Mouse (Mus musculus): Measurements from ENCODE around the gene Sec1. TPM values are rescaled to one million over a fixed set of nuclear protein-coding genes. Genes with fewer than 3 reads are reported as not detected.
"Not testable (repeated sequence)": the region's sequence is repeated elsewhere in the genome, so short reads cannot be mapped to it uniquely, and the experiment has no call there.

Gene Sec1
- total RNA-seq, 4 experiments from 2014 or later: 0.63 to 1.1 (median 0.87) TPM

GRCm38 (mm10) chr7:45679966-45680621 lies 14.1 kb downstream of the Sec1 start:
- no peak for DNase-seq (ENCODE audit: low spot score in 2 of 2)

DNA sequence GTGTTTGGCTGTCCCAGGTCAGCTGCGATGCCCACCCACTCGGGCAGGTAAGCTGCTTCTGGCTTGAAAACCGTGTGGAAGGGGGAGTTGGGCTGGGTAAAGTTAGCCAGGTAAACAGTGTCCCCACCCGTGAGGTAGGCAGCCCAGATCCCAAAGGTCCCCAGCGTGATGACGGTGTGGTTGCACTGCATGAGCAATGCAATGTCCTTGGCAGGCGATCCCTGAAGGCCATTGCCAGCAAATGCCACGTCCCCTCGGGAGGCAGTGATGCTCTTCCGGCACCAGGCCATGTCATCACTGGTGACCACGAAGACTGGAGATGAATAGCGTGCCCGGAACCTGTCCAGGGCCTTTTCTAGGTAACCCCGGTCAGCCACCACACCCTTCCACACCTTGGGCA lies 15.7 kb downstream of the Sec1 start:
- DNase-seq (ENCODE audit: low spot score in 2 of 2): no peak

DNA sequence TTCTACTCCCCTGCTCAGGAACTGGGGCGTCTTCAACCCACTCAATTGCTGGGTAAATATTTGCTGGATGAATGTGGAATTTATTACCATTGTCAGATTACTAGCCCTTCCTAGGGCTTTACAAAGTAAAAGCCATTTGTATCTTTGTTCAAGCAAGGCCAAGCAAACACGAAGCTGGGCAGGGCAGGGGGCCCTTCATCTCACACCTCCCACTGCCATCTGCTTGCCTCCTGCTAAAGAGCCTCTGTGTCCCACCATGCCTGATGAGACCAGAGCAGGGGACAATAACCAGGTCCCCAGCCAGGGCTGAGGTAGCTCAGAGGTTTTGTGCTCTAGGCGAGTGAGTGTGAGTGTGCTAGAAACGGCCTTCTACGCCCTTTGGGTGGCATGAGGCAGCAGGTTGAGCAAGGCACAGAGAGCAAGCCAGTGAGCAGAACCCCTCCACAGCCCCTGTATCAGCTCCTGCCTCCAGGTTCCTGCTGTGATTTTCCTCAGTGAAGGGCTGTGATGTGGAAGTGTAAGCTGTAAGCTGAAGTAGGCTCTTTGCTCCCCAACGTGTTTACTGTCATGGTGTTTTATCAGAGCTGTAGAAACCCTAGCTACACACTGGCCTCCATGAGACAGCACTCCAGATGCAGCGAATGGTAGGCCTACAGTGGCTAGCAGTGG lies 16.4 kb downstream of the Sec1 start:
- no peak for DNase-seq (ENCODE audit: low spot score in 2 of 2)

GRCm38 (mm10) chr7:45668921-45669320 lies 25.3 kb downstream of the Sec1 start:
- no peak for DNase-seq (ENCODE audit: low spot score in 2 of 2)

GRCm38 (mm10) chr7:45667761-45668160 lies 26.4 kb downstream of the Sec1 start:
- no peak for DNase-seq (ENCODE audit: low spot score in 2 of 2)

DNA sequence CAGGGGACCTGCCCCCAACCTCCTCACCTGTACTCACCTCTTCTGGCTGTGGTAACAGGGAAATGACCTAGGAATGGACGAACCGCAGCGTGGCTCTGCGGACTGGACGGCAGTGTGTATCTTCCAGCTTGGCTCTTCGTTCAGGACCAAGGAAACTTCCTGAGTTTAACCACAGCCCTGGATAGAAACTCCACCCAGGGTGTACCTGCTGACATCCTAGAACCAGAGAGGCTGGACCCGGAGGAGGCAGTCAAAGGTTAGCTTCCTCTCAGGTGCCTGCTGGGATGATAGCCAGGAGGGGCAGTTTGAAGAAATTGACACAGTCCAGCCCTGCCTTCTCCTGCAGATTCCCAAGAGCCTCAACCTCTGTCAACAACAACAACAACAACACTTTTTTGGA lies 28.0 kb downstream of the Sec1 start, which contains the start of gene Fut2:
TSS of gene Fut2 (minus strand) at position 234 of the 400 bp plus-strand sequence.
- DNase-seq (ENCODE audit: low spot score in 2 of 2): no peak

- no peak for DNase-seq (ENCODE audit: low spot score in 2 of 2)
Measured at GRCm38 (mm10) chr7:45665303-45666138, 28.7 kb downstream of the Sec1 start.

DNA sequence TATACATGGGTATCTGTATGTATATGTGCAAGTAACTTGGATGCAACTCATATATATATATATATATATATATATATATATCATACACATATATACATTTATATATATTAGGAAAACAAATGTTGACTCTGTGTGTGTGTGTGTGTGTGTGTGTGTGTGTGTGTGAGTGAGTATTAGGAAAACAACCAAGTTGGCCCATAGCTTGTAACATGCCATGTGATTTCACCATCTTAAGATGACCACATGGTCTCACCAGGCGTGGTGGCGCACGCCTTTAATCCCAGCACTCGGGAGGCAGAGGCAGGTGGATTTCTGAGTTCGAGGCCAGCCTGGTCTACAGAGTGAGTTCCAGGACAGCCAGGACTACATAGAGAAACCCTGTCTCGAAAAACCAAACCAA lies 32.5 kb downstream of the Sec1 start:
- not testable (repeated sequence) for DNase-seq (ENCODE audit: low spot score in 2 of 2)

GRCm38 (mm10) chr7:45660746-45661478 lies 33.3 kb downstream of the Sec1 start:
- DNase-seq (ENCODE audit: low spot score in 2 of 2): no peak

DNA sequence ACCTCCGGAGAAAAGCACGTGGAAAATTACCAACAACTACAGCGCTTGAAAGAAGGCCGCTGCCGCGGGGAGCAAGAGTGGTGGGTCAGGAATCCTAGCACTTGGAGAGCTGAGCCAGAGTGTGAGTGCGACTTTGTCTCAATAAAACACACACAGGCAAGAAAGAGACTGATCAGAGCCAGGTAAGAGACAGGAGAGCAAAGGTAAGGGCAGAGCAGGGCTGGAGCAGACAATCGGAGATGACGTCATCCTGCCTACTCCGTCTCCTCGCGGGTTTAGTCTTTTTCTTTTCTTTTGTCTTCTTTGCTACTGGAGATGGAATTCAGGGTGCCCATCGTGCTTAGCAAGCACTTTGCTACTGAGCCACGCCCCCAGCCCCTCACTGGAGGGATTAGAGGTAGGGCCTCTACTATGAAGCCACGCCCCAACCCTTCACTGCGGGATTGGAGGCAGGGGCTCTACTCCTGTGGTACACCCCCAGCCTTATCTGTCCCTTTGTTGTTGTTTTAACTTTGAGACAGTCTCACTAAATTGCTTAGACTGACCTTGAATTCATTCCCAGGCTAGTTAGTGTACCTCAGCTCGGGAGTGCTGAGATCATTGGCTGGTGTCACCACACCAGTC lies 39.7 kb downstream of the Sec1 start:
- DNase-seq (ENCODE audit: low spot score in 2 of 2): no peak

DNA sequence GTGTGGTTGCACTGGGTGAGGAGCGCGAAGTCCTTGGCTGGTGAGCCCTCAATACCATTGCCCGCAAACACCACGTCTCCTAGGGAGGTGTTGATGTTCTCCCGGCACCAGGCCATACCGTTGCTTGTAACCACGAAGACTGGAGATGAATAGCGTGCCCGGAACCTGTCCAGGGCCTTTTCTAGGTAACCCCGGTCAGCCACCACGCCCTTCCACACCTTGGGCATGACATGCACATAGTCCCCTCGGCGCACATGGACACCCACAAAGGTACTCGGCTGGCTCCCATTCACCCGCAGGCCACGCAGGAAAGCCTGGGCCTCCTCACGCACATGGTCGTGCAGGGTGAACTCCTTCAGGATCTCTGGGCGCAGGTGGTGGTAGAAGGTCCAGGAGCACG lies 43.7 kb downstream of the Sec1 start:
- not testable (repeated sequence) for DNase-seq (ENCODE audit: low spot score in 2 of 2)

DNA sequence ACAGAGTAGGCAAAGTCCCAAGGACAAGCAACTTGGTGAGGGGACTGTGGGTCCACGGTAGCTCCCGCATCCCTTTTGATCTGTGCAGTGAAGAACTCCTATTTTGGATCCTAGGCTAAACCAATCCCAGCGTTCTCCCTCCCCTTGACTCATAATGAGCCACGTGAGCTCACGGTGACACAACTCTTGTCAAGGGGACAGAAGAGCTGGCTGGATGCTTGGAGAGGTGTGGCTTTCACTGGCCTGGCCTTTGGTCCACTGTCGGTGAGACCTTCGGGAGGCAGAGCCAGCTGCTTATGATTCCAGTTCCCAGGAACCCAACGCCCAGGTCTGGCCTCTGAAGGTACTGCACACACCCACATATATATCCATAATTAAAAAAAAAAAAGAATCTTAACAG lies 44.9 kb downstream of the Sec1 start:
- DNase-seq (ENCODE audit: low spot score in 2 of 2): no peak

DNA sequence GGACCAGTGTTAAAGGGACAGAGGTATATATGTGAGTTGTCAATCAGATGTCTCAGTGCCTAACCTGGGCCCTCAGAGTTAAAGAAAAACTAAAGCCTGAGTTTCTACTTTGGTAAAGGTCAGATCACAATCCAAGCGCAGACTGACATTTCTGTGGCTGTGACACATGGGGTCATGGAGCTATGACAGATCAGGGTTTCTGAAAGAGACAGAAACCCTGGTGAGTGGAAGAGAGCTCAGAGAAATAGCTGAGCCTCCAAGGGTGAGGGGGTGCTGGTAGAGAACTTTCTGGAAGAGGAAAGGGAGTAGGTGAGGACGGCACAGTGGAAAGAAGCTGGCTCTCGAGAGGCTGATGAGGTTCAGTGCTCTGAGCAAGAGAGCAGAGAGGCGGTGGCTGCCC lies 47.5 kb downstream of the Sec1 start:
- no peak for DNase-seq (ENCODE audit: low spot score in 2 of 2)

GRCm38 (mm10) chr7:45645591-45645971 lies 48.6 kb downstream of the Sec1 start:
- no peak for DNase-seq (ENCODE audit: low spot score in 2 of 2)

DNA sequence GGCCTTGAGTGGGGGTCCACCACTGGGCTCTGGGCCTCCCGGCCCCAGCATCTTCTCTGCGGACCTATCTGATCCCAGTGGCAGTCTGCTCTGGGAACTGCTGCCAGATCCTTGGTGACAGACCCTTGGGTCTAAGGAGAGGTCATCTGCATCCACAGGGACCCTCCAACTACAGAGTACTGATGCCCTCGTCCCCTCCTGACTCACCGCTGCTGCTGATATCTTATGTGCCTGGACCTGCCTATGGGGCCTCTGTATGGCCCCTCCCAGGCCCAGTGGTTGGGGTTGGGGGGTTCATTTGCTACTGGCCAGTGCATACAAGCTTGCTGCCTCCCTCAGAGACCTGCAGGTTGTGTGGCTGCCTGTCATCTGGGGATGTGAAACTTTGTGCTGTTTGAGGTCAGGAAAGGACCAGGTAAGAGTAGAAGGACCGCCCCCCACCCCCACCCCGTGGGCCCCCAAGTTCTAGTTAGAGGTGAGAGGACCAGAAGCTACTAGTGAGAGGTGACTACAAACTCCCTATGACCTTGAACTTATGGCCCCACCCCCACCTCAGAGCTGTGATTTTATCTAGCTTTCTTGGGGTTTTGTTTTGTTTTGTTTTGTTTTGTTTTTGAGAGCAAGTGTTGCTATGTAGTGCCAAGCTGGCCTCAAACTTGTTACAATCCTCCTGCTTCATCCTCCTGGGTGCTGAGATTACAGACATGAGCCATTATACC lies 49.2 kb downstream of the Sec1 start:
- DNase-seq (ENCODE audit: low spot score in 2 of 2): no peak

GRCm38 (mm10) chr7:45644183-45644582 lies 50.0 kb downstream of the Sec1 start:
- peak; percentile 58 to 81 for DNase-seq (ENCODE audit: low spot score in 2 of 2)

DNA sequence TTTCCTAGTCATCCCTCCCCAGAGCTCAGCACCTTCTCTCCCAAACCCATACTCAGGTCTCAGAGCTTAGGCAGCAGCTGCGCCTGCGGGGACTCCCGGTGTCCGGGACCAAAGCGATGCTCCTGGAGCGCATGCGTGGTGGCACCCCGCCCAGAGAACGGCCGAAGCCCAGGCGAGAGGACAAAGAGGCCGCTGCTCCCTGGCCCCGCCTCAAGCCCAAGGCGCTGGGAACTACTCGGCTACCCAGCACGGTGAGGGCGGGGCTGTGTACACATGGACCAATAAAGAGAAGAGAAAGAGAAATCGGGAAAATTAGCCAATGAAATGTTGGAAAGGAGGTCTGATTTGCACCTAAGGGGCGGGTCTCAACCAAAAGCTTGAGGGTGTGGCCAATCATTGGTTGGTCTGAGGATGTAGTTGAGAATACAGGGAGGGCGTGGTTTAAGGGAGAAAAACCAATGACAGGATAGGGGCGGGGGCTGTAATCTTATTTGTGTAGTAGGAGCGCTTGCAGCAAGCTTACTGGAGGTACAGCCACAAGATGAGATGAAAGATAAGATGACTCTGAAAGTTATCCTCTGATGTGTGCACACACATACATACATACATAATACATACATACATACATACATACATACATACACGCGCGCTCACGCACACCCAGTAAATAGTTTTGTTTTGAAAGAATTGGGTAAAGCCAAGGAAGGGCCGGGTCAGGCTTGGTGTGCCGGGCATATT lies 50.6 kb downstream of the Sec1 start:
- peak; percentile 85 to 96 for DNase-seq (ENCODE audit: low spot score in 2 of 2)

- no peak for DNase-seq (ENCODE audit: low spot score in 2 of 2)
Measured at GRCm38 (mm10) chr7:45642503-45643255, 51.5 kb downstream of the Sec1 start.

DNA sequence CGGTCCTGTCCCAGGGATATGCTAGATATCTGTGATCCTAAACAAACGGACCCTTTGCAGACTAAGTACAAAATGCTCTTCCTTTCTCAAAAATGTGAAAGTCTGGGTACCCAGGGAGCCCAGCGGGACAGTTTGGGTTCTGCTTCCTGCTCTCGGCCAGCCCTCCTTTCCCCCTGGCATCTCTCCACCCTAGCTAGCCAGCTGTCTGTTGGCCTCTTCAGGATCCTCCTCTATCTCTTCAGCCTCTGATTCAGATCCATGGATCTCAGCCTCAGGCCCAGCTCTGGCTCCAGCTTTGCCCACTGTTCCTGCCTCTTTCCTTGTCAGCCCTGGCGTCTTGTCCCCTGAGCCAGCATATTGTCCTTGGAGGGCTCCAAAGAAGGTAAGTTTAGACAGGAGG lies 52.1 kb downstream of the Sec1 start:
- DNase-seq (ENCODE audit: low spot score in 2 of 2): no peak

Data from left cerebral cortex, adult 8-10 months (tissue).